Mouse (Mus musculus): Measurements from ENCODE around the gene Tmed10.

DNA sequence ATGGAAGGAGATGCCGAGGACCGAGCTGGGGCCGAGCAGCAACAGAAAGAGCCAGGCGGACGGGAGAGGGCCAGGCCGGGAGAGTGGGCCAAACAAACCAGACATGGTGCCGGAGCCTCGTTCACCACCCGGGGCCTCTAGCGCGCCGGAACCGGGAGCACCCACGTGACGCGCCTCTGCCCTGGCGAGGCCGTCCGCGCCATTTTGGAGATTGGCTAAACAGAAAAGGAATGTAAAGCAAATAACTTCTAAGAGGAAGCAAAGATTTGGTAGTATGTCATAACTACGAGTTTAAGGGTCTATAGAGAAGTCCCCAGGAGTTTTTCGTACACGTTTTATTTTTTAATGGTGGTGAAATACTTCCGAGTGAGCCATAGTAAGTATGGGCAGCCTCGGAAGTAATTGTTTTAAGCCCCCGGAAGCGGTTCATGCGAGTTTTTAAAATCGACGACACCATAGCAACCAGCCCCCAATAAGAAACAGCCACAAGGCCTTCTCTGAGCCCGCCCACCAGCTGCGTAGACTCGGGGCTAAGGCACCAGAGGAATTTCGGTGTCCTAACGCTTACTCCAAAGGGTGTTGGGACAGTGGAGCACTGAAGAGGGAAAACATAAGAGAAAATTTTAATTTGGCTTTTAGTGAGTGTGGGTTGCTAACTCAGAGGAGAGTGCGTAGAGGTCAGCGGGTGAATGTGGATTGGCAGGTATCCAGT, at the start of gene Tmed10:
- no peak for TF ChIP-seq CTCF (conservative IDR thresholded peaks at IDR 0.05; ENCODE audit: low read length)
- TF ChIP-seq POU5F1 (IDR thresholded peaks at IDR 0.05; ENCODE audit: borderline replicate concordance, low read length): no peak

Measured in E14TG2a.4 (cell line).